Mouse (Mus musculus) heart, embryonic 11.5 days (tissue): ENCODE measurements at regions not wholly inside any gene's neighbourhood (a gene's known extent, or its start where the extent isn't known, plus 50 kb on each side); places are given as distances from the start of the nearest gene placed in this dataset.

Experiments used
- ATAC-seq: fragments of 200-750 bp; cut with Nextera tagmentation; replicated peaks from 2 replicates; pipeline ENCODE4 v1.8.0; 2017; ENCODE audit warnings: moderate library complexity; ENCODE audit not compliant: insufficient number of reproducible peaks, low FRiP score, low TSS enrichment
- H3K27ac ChIP-seq: fragments of 300-500 bp; sonication (generic); 2 replicates; pipeline ENCODE4 v1.5.1; 2014; ENCODE audit warnings: mild to moderate bottlenecking, low read depth, low read length
- H3K27me3 ChIP-seq: fragments of 300-500 bp; sonication (generic); 2 replicates; pipeline ENCODE4 v1.6.1; 2014; ENCODE audit warnings: mild to moderate bottlenecking, low read length, mixed read lengths; ENCODE audit not compliant: control insufficient read depth, insufficient read depth
- H3K36me3 ChIP-seq: fragments of 300-500 bp; sonication (generic); 2 replicates; pipeline ENCODE4 v1.6.1; 2014; ENCODE audit warnings: mild to moderate bottlenecking, low read length, moderate library complexity, mixed read lengths; ENCODE audit not compliant: control insufficient read depth, insufficient read depth
- H3K4me1 ChIP-seq: fragments of 300-500 bp; sonication (generic); 2 replicates; pipeline ENCODE4 v1.6.1; 2014; ENCODE audit warnings: low read length; ENCODE audit not compliant: control insufficient read depth, insufficient read depth
- H3K4me2 ChIP-seq: fragments of 300-500 bp; sonication (generic); 2 replicates; pipeline ENCODE4 v1.6.1; 2014; ENCODE audit warnings: mild to moderate bottlenecking, moderate library complexity
- H3K4me3 ChIP-seq: fragments of 300-500 bp; sonication (generic); 2 replicates; pipeline ENCODE4 v1.5.1; 2014; ENCODE audit warnings: low read depth, low read length
- H3K9ac ChIP-seq: fragments of 300-500 bp; sonication (generic); 2 replicates; pipeline ENCODE4 v1.6.1; 2014; ENCODE audit warnings: mild to moderate bottlenecking, low read depth, low read length, moderate library complexity
- H3K9me3 ChIP-seq: fragments of 300-500 bp; sonication (generic); replicated peaks from 2 replicates; pipeline ENCODE4 v1.6.1; 2016; ENCODE audit warnings: low read length; ENCODE audit not compliant: control insufficient read depth
- WGBS: fragments of 180-500 bp; shearing (Covaris S2); extraction: QIAGEN DNeasy Blood & Tissue Kit; methylation state at CpG from one replicate; pipeline ENCODE4 v1.1.7; 2014; ENCODE audit not compliant: insufficient replicate concordance; 5-methylcytosine and 5-hydroxymethylcytosine counted together

- H3K27me3 ChIP-seq, result no peaks in the 10 kb centered on the region
- H3K4me3 ChIP-seq, result no peak overlapping the region
- H3K9me3 ChIP-seq, result no peaks in the 10 kb centered on the region
- H3K4me2 ChIP-seq, result no peak overlapping the region
- no peaks in the 10 kb centered on the region for H3K4me1 ChIP-seq
- H3K36me3 ChIP-seq, result no peaks in the 10 kb centered on the region
- no peak for ATAC-seq
- no peak overlapping the region for H3K27ac ChIP-seq
- no peak overlapping the region for H3K9ac ChIP-seq
Observed at GRCm38 (mm10) chr1:76505150-76505549, 959.1 kb downstream of the Slc4a3 start.

GRCm38 (mm10) chr1:76508821-76509220, 962.8 kb downstream of the Slc4a3 start:
- H3K36me3 ChIP-seq, result no peaks in the 10 kb centered on the region
- H3K4me2 ChIP-seq, result no peak overlapping the region
- H3K27me3 ChIP-seq, result no peaks in the 10 kb centered on the region
- H3K27ac ChIP-seq, result no peak overlapping the region
- H3K4me1 ChIP-seq, result no peaks in the 10 kb centered on the region
- no peaks in the 10 kb centered on the region for H3K9me3 ChIP-seq
- 90% methylated on average over 1 of the region's 1 CpGs for WGBS
- H3K9ac ChIP-seq, result no peak overlapping the region
- no peak overlapping the region for H3K4me3 ChIP-seq
- ATAC-seq, result no peak

GRCm38 (mm10) chr1:76509486-76509885, 963.4 kb downstream of the Slc4a3 start:
- H3K27me3 ChIP-seq, result no peaks in the 10 kb centered on the region
- H3K9ac ChIP-seq, result no peak overlapping the region
- 77% methylated on average over 3 of the region's 3 CpGs for WGBS
- H3K4me1 ChIP-seq, result no peaks in the 10 kb centered on the region
- H3K4me2 ChIP-seq, result no peak overlapping the region
- no peaks in the 10 kb centered on the region for H3K9me3 ChIP-seq
- no peak overlapping the region for H3K27ac ChIP-seq
- no peak overlapping the region for H3K4me3 ChIP-seq
- H3K36me3 ChIP-seq, result no peaks in the 10 kb centered on the region
- ATAC-seq, result no peak

- 45% methylated on average over 1 of the region's 1 CpGs for WGBS
- no peaks in the 10 kb centered on the region for H3K4me1 ChIP-seq
- no peaks in the 10 kb centered on the region for H3K9me3 ChIP-seq
- H3K9ac ChIP-seq, result no peak overlapping the region
- no peak overlapping the region for H3K4me2 ChIP-seq
- H3K27ac ChIP-seq, result no peak overlapping the region
- no peaks in the 10 kb centered on the region for H3K36me3 ChIP-seq
- no peaks in the 10 kb centered on the region for H3K27me3 ChIP-seq
- no peak for ATAC-seq
- no peak overlapping the region for H3K4me3 ChIP-seq
Observed at GRCm38 (mm10) chr1:76512156-76512555, 966.1 kb downstream of the Slc4a3 start.

- Histone ChIP-seq H3K9ac (no peak overlapping the region), H3K9me3 (no peaks in the 10 kb centered on the region), H3K27ac (no peak overlapping the region), H3K27me3 (no peaks in the 10 kb centered on the region), H3K4me2 (no peak overlapping the region), H3K4me3 (no peak overlapping the region), H3K36me3 (no peaks in the 10 kb centered on the region), H3K4me1 (no peaks in the 10 kb centered on the region)
- no peak for ATAC-seq
- WGBS, result 81% methylated on average over 2 of the region's 2 CpGs
Observed at GRCm38 (mm10) chr1:76513490-76513889, 967.4 kb downstream of the Slc4a3 start.

- Histone ChIP-seq H3K27ac (no peak overlapping the region), H3K27me3 (no peaks in the 10 kb centered on the region)
Observed at GRCm38 (mm10) chr1:76529531-76529930, 983.5 kb downstream of the Slc4a3 start.

GRCm38 (mm10) chr1:76530342-76530741, 984.3 kb downstream of the Slc4a3 start:
- no peak overlapping the region for H3K9ac ChIP-seq
- H3K4me1 ChIP-seq, result no peaks in the 10 kb centered on the region
- no peak for ATAC-seq
- no peaks in the 10 kb centered on the region for H3K9me3 ChIP-seq
- no peaks in the 10 kb centered on the region for H3K36me3 ChIP-seq
- no peak overlapping the region for H3K4me2 ChIP-seq
- no peak overlapping the region for H3K4me3 ChIP-seq
- H3K27me3 ChIP-seq, result no peaks in the 10 kb centered on the region
- WGBS, result 80% methylated on average over 6 of the region's 6 CpGs
- H3K27ac ChIP-seq, result no peak overlapping the region

More at GRCm38 (mm10) chr1:76529531-76529930, 983.5 kb downstream of the Slc4a3 start:
- WGBS, result 65% methylated on average over 9 of the region's 9 CpGs
- no peak for ATAC-seq
- Histone ChIP-seq H3K9me3 (no peaks in the 10 kb centered on the region), H3K4me1 (no peaks in the 10 kb centered on the region), H3K36me3 (no peaks in the 10 kb centered on the region), H3K4me2 (no peak overlapping the region), H3K9ac (no peak overlapping the region), H3K4me3 (no peak overlapping the region)

- H3K9ac ChIP-seq, result no peak overlapping the region
- H3K4me3 ChIP-seq, result no peak overlapping the region
- H3K36me3 ChIP-seq, result no peaks in the 10 kb centered on the region
- H3K9me3 ChIP-seq, result no peaks in the 10 kb centered on the region
- WGBS, result 78% methylated on average over 4 of the region's 4 CpGs
- no peaks in the 10 kb centered on the region for H3K27me3 ChIP-seq
- no peaks in the 10 kb centered on the region for H3K4me1 ChIP-seq
- no peak overlapping the region for H3K27ac ChIP-seq
- ATAC-seq, result no peak
- H3K4me2 ChIP-seq, result no peak overlapping the region
Observed at GRCm38 (mm10) chr1:76535522-76535956, 979.3 kb downstream of the Epha4 start.

GRCm38 (mm10) chr1:76540529-76540928, 974.4 kb downstream of the Epha4 start:
- H3K4me1 ChIP-seq, result no peaks in the 10 kb centered on the region
- no peaks in the 10 kb centered on the region for H3K27me3 ChIP-seq
- H3K27ac ChIP-seq, result no peak overlapping the region
- no peaks in the 10 kb centered on the region for H3K36me3 ChIP-seq
- no peak overlapping the region for H3K4me2 ChIP-seq
- no peak overlapping the region for H3K4me3 ChIP-seq
- H3K9ac ChIP-seq, result no peak overlapping the region
- 67% methylated on average over 3 of the region's 3 CpGs for WGBS
- no peaks in the 10 kb centered on the region for H3K9me3 ChIP-seq
- no peak for ATAC-seq
